Mouse (Mus musculus) kidney, postnatal 4 days (tissue): ENCODE data around the gene Pon2.
A peak's percentile ranks its signal among the peaks of the same experiment; 100 is the strongest.
"Not testable (repeated sequence)": the region's sequence is repeated elsewhere in the genome, so short reads cannot be mapped to it uniquely, and the experiment has no call there.

Experiments used
- DNase-seq, 2 experiments: peaks; one replicate each; pipeline ENCODE4 v3.0.0; 2021; ENCODE audit warnings: mixed read lengths in 2 of 2

Gene Pon2

GRCm38 (mm10) chr6:5291450-5291849, 6.8 kb downstream of the Pon2 start:
- peak in 1 of 2 experiments; percentile 14 for DNase-seq

GRCm38 (mm10) chr6:5287919-5288318, 10.3 kb downstream of the Pon2 start:
- DNase-seq, result no peak

- DNase-seq, result no peak
These were observed 10.9 kb downstream of the Pon2 start for GRCm38 (mm10) chr6:5287392-5287791.

GRCm38 (mm10) chr6:5282418-5282817, 15.8 kb downstream of the Pon2 start:
- peak in 1 of 2 experiments; percentile 18 for DNase-seq

- no peak for DNase-seq
These were observed 17.5 kb downstream of the Pon2 start for GRCm38 (mm10) chr6:5280576-5281305.

GRCm38 (mm10) chr6:5277972-5278371, 20.3 kb downstream of the Pon2 start:
- DNase-seq, result no peak

- DNase-seq, result no peak
These were observed 28.6 kb downstream of the Pon2 start for GRCm38 (mm10) chr6:5269641-5270040.

- peak in 1 of 2 experiments; percentile 5 for DNase-seq
These were observed 33.5 kb downstream of the Pon2 start for GRCm38 (mm10) chr6:5264793-5265192.

- DNase-seq, result no peak
These were observed 34.8 kb downstream of the Pon2 start for GRCm38 (mm10) chr6:5263250-5263999.

GRCm38 (mm10) chr6:5262322-5263249, 35.7 kb downstream of the Pon2 start:
- DNase-seq, result no peak

GRCm38 (mm10) chr6:5255722-5256451, 42.4 kb downstream of the Pon2 start, which contains the start of gene Pon3:
Gene Pon3, minus strand, starts transcription at chr6:5256286.
- peak; percentile 61 to 77 for DNase-seq

GRCm38 (mm10) chr6:5255291-5255690, 43.0 kb downstream of the Pon2 start:
- DNase-seq, result no peak

- DNase-seq, result no peak
These were observed 43.4 kb downstream of the Pon2 start for GRCm38 (mm10) chr6:5254869-5255268.

GRCm38 (mm10) chr6:5245926-5246325, 52.3 kb downstream of the Pon2 start:
- DNase-seq, result no peak

- DNase-seq, result no peak
These were observed 59.5 kb downstream of the Pon2 start for GRCm38 (mm10) chr6:5238799-5239198.

- DNase-seq, result no peak
These were observed 60.7 kb downstream of the Pon2 start for GRCm38 (mm10) chr6:5237510-5237909.

GRCm38 (mm10) chr6:5236843-5237371, 61.3 kb downstream of the Pon2 start:
- DNase-seq, result no peak

GRCm38 (mm10) chr6:5234563-5234962, 63.7 kb downstream of the Pon2 start:
- DNase-seq, result no peak

- DNase-seq, result no peak
These were observed 64.4 kb downstream of the Pon2 start for GRCm38 (mm10) chr6:5233812-5234211.

GRCm38 (mm10) chr6:5232022-5232421, 66.2 kb downstream of the Pon2 start:
- no peak for DNase-seq

- no peak for DNase-seq
These were observed 68.0 kb downstream of the Pon2 start for GRCm38 (mm10) chr6:5230261-5230660.

- not testable (repeated sequence) for DNase-seq
These were observed 74.7 kb downstream of the Pon2 start for GRCm38 (mm10) chr6:5223551-5223950.
